Mouse (Mus musculus) kidney, embryonic 15.5 days (tissue): ENCODE data around the gene Grik3. TPM values are rescaled to one million over a fixed set of nuclear protein-coding genes. Genes with fewer than 3 reads are reported as not detected.

Experiments
- ATAC-seq: fragments of 200-750 bp; cut with Nextera tagmentation; replicated peaks from 2 replicates; pipeline ENCODE4 v1.8.0; 2017; ENCODE audit warnings: moderate TSS enrichment; ENCODE audit not compliant: low FRiP score
- H3K27ac ChIP-seq: fragments of 300-500 bp; sonication (generic); 2 replicates; pipeline ENCODE4 v1.5.1; 2015; ENCODE audit warnings: mild to moderate bottlenecking, inconsistent platforms
- H3K27me3 ChIP-seq: fragments of 300-500 bp; sonication (generic); 2 replicates; pipeline ENCODE4 v1.6.1; 2015; ENCODE audit warnings: inconsistent platforms
- H3K36me3 ChIP-seq: fragments of 300-500 bp; sonication (generic); 2 replicates; pipeline ENCODE4 v1.6.1; 2015; ENCODE audit warnings: inconsistent platforms
- H3K4me1 ChIP-seq: fragments of 300-500 bp; sonication (generic); 2 replicates; pipeline ENCODE4 v1.6.1; 2015; ENCODE audit warnings: inconsistent platforms
- H3K4me2 ChIP-seq: fragments of 300-500 bp; sonication (generic); 2 replicates; pipeline ENCODE4 v1.6.1; 2015; ENCODE audit warnings: moderate library complexity, mild to moderate bottlenecking, inconsistent platforms
- H3K4me3 ChIP-seq: fragments of 300-500 bp; sonication (generic); replicated peaks from 2 replicates; pipeline ENCODE4 v1.5.1; 2015; ENCODE audit warnings: mild to moderate bottlenecking, inconsistent platforms
- H3K9ac ChIP-seq: fragments of 300-500 bp; sonication (generic); 2 replicates; pipeline ENCODE4 v1.6.1; 2015; ENCODE audit warnings: mild to moderate bottlenecking, inconsistent platforms
- H3K9me3 ChIP-seq: fragments of 300-500 bp; sonication (generic); replicated peaks from 2 replicates; pipeline ENCODE4 v1.6.1; 2016; ENCODE audit warnings: inconsistent platforms
- WGBS: fragments of 180-500 bp; shearing (Covaris S2); methylation state at CpG from one replicate; pipeline ENCODE4 v1.1.7; 2015; ENCODE audit warnings: mixed read lengths; 5-methylcytosine and 5-hydroxymethylcytosine counted together
- polyA plus RNA-seq: library from polyadenylated mRNA; unstranded; fragments of >200 nt; fragmentation: Nextera tagmentation; extraction: Ambion mirVana; gene quantifications from 2 replicates; pipeline ENCODE4 v1.2.1, GENCODE M21; 2015

Grik3 gene
- polyA plus RNA-seq, 1 experiment from 2014 or later, result 0.05 TPM

GRCm38 (mm10) chr4:125495477-125495876, 5.0 kb downstream of the Grik3 start:
- H3K4me1 ChIP-seq, result peaks cover 16% of the 10 kb centered on the region
- WGBS, result 20% methylated on average over 8 of the region's 8 CpGs
- no peak overlapping the region for H3K4me3 ChIP-seq
- no peaks in the 10 kb centered on the region for H3K9me3 ChIP-seq
- H3K4me2 ChIP-seq, result no peak overlapping the region
- no peak overlapping the region for H3K27ac ChIP-seq
- no peaks in the 10 kb centered on the region for H3K36me3 ChIP-seq
- H3K9ac ChIP-seq, result no peak overlapping the region
- no peak for ATAC-seq
- H3K27me3 ChIP-seq, result peaks cover 93% of the 10 kb centered on the region

- Histone ChIP-seq H3K4me2 (no peak overlapping the region), H3K27me3 (peaks cover 81% of the 10 kb centered on the region), H3K9ac (no peak overlapping the region), H3K9me3 (no peaks in the 10 kb centered on the region), H3K4me3 (no peak overlapping the region), H3K27ac (no peak overlapping the region), H3K4me1 (peaks cover under 1% of the 10 kb centered on the region), H3K36me3 (no peaks in the 10 kb centered on the region)
- ATAC-seq, result no peak
- WGBS, result 0% methylated on average over 1 of the region's 1 CpGs
Measured at GRCm38 (mm10) chr4:125497001-125497400, 6.5 kb downstream of the Grik3 start.

DNA sequence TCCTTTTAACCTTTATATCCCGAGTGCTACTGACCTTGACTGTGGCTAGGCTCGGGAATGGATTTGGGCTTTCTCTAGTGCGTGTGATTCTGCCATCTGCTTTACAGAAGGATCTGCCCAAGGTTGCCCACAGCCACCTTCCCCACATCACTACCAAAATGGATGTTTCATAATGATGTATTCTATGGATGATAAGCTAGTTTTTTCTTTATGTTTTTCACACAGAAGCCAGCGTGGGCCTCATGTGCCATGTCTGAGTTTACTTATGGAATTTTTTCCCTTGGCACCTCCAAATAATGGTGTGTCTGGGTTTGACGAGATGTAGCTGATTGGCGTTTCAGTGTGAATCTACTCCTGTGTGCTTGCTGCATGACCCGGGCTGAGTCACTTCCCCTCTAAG, 7.0 kb downstream of the Grik3 start:
- H3K27me3 ChIP-seq, result peaks cover 77% of the 10 kb centered on the region
- no peak overlapping the region for H3K4me2 ChIP-seq
- 42% methylated on average over 7 of the region's 7 CpGs for WGBS
- H3K36me3 ChIP-seq, result no peaks in the 10 kb centered on the region
- no peak overlapping the region for H3K4me3 ChIP-seq
- no peaks in the 10 kb centered on the region for H3K4me1 ChIP-seq
- no peak for ATAC-seq
- no peak overlapping the region for H3K9ac ChIP-seq
- H3K27ac ChIP-seq, result no peak overlapping the region
- no peaks in the 10 kb centered on the region for H3K9me3 ChIP-seq

DNA sequence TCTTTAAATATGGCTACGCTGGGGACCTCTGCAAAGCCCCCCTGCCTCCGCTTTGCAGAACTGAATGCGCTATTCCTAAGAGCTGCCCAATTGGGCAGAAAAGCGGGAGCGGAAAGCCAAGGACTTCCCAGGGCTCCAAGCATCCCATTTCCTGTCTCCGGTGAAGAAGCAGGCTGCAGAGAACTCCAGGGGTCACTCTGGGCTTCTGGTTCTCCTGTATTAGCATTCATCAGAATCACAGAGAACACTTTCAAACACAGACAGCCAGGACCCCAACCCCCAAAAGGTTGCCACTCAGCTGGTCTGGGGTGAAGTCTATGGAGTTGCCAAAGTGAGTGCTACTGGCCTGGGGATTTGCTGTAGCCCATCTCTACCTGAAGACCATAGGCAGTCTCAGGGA, 8.4 kb downstream of the Grik3 start:
- 6% methylated on average over 6 of the region's 6 CpGs for WGBS
- H3K36me3 ChIP-seq, result no peaks in the 10 kb centered on the region
- H3K4me1 ChIP-seq, result no peaks in the 10 kb centered on the region
- no peak overlapping the region for H3K4me2 ChIP-seq
- peaks cover 63% of the 10 kb centered on the region for H3K27me3 ChIP-seq
- H3K9ac ChIP-seq, result no peak overlapping the region
- no peaks in the 10 kb centered on the region for H3K9me3 ChIP-seq
- no peak overlapping the region for H3K27ac ChIP-seq
- no peak for ATAC-seq
- H3K4me3 ChIP-seq, result no peak overlapping the region

DNA sequence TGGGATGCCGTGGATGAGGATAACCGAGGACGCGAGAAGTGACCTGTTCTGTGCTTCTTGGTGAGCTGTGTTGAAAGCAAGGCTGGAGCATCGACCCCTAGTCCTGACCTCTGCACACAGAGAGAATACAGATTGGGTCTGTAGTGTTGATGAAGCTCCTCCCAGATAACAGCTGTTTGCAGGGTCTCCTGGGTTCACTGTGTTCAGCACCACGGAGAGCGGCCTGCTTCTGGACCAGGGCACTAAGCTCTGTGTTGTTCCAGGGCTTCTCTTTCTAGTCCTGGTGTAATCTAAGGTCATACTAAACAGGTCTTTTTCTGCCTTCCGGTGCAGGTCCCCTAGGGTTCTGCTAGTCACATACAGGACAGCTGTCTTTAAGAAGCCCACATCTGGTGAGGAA, 12.4 kb downstream of the Grik3 start:
- 48% methylated on average over 8 of the region's 8 CpGs for WGBS
- no peak overlapping the region for H3K4me2 ChIP-seq
- H3K36me3 ChIP-seq, result no peaks in the 10 kb centered on the region
- H3K4me1 ChIP-seq, result no peaks in the 10 kb centered on the region
- H3K9ac ChIP-seq, result no peak overlapping the region
- H3K9me3 ChIP-seq, result no peaks in the 10 kb centered on the region
- ATAC-seq, result no peak
- no peak overlapping the region for H3K27ac ChIP-seq
- H3K27me3 ChIP-seq, result peaks cover 31% of the 10 kb centered on the region
- H3K4me3 ChIP-seq, result no peak overlapping the region

DNA sequence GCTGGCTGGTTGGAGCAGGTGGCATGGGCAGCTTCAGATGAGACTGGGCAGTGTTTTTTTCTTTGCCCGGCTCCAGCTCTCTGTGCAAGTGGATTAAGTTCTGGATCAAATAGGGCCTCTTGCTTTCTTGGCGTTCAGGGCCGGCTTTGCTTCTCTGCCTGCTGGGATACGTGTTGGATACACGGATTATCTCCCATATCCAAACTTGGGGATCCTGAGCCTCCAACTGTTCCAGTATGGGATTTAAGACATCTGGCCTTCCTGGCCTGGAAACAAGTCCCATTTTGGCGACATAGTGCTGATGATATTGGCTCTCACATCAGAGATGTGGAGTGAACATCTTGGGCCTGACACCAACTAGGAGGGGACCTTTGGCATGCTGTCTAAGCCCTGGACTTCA, 21.9 kb downstream of the Grik3 start:
- no peaks in the 10 kb centered on the region for H3K9me3 ChIP-seq
- H3K27me3 ChIP-seq, result peaks cover 40% of the 10 kb centered on the region
- ATAC-seq, result no peak
- no peaks in the 10 kb centered on the region for H3K36me3 ChIP-seq
- WGBS, result 80% methylated on average over 6 of the region's 6 CpGs
- no peak overlapping the region for H3K9ac ChIP-seq
- no peak overlapping the region for H3K4me3 ChIP-seq
- no peak overlapping the region for H3K27ac ChIP-seq
- no peak overlapping the region for H3K4me2 ChIP-seq
- no peaks in the 10 kb centered on the region for H3K4me1 ChIP-seq

DNA sequence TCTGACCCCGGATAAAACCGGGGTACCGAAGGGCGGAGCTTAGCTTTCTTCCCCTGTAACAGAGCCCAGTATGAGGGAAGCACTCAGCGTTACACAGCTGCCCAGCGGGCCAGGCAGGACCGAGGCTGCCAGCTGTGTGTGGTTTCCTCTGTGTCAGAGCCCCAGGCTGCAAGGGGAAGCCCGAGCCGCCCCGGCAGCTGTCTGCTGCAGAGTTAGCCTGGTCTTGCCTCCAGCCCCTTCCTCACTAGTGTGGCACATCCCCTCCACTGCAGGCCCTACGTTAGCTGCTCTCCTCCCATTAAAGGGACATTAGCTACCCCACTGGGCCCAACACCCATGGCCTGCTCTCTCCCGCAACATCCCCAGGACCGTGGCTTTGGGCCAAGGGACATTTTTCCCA, 25.1 kb downstream of the Grik3 start:
- H3K9me3 ChIP-seq, result no peaks in the 10 kb centered on the region
- no peak overlapping the region for H3K4me3 ChIP-seq
- no peak overlapping the region for H3K27ac ChIP-seq
- no peaks in the 10 kb centered on the region for H3K36me3 ChIP-seq
- H3K27me3 ChIP-seq, result peaks cover 24% of the 10 kb centered on the region
- no peaks in the 10 kb centered on the region for H3K4me1 ChIP-seq
- H3K9ac ChIP-seq, result no peak overlapping the region
- WGBS, result 59% methylated on average over 13 of the region's 13 CpGs
- no peak for ATAC-seq
- H3K4me2 ChIP-seq, result no peak overlapping the region

GRCm38 (mm10) chr4:125516612-125517011, 26.1 kb downstream of the Grik3 start:
- Histone ChIP-seq H3K4me1 (no peaks in the 10 kb centered on the region), H3K27me3 (peaks cover 23% of the 10 kb centered on the region), H3K9ac (no peak overlapping the region), H3K9me3 (no peaks in the 10 kb centered on the region), H3K36me3 (no peaks in the 10 kb centered on the region), H3K4me2 (no peak overlapping the region), H3K4me3 (no peak overlapping the region), H3K27ac (no peak overlapping the region)
- ATAC-seq, result no peak
- 60% methylated on average over 6 of the region's 6 CpGs for WGBS

DNA sequence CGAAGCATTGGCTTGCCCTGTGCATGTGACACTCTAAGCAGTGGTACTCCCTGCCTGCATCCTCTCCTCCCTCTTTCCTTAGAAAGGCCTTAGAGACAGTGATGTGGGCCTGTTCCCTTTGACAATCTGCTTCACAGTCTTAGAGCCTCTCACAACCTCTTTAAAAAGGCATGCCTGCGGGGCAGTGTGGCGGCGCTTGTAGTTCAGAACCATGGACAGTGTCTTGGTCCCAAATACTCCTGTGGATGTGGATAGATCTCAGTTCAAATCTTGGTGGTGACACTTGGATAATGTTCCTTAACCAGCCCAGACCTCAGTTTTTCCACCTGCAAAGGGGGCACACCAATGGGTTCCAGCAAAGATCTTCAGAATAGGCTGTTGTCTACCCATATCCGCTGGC, 28.4 kb downstream of the Grik3 start:
- WGBS, result 85% methylated on average over 5 of the region's 5 CpGs
- Histone ChIP-seq H3K27me3 (peaks cover 11% of the 10 kb centered on the region; the same call in 1 of the 2 replicates), H3K9me3 (no peaks in the 10 kb centered on the region), H3K27ac (no peak overlapping the region), H3K4me1 (no peaks in the 10 kb centered on the region), H3K36me3 (no peaks in the 10 kb centered on the region), H3K9ac (no peak overlapping the region), H3K4me3 (no peak overlapping the region), H3K4me2 (no peak overlapping the region)
- no peak for ATAC-seq

DNA sequence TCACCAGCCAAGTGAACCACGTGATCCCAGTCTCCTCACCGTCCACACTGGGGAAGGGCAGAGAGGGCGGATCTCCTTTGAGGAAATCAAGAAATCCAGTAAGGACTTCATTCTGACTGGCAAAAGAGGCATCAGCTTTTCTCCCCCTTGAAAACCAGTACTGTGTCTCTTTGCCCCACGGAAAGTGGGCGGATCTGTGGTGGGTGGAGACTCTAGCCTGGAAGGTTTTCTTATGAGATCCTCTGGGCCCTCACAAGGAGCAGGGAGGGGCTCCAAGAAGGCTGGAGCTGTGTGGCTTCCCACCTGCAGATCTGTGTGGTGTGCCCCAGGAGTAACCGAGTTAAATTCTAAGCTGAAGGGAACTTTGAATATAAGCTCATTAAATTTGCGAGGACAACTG, 32.4 kb downstream of the Grik3 start:
- no peak overlapping the region for H3K4me3 ChIP-seq
- no peaks in the 10 kb centered on the region for H3K4me1 ChIP-seq
- no peak overlapping the region for H3K27ac ChIP-seq
- H3K9me3 ChIP-seq, result no peaks in the 10 kb centered on the region
- H3K27me3 ChIP-seq, result peaks cover 5% of the 10 kb centered on the region; the same call in 1 of the 2 replicates
- no peak overlapping the region for H3K9ac ChIP-seq
- H3K4me2 ChIP-seq, result no peak overlapping the region
- no peaks in the 10 kb centered on the region for H3K36me3 ChIP-seq
- no peak for ATAC-seq
- WGBS, result 59% methylated on average over 7 of the region's 7 CpGs

DNA sequence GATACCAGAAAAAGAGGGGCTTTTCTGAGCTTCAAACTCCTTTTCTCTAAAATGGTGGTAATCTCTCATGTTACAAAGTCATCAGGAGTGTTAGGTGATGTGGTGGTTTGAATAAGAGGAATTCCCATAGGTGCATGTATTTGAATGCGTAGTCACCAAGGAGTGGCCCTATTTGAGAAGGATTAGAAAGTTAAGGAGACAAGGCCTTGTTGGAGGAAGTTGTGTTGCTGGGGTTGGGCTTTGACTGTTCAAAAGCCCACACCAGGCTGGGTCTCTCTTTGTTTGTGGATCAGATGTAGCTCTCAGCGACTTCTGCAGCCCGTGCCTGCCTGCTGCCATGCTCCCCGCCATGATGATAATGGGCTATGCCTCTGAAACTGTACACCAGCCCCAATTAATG, 34.8 kb downstream of the Grik3 start:
- H3K4me1 ChIP-seq, result no peaks in the 10 kb centered on the region
- H3K36me3 ChIP-seq, result no peaks in the 10 kb centered on the region
- 83% methylated on average over 4 of the region's 4 CpGs for WGBS
- peaks cover 5% of the 10 kb centered on the region; the same call in 1 of the 2 replicates for H3K27me3 ChIP-seq
- ATAC-seq, result no peak
- no peak overlapping the region for H3K4me2 ChIP-seq
- H3K27ac ChIP-seq, result no peak overlapping the region
- H3K4me3 ChIP-seq, result no peak overlapping the region
- no peaks in the 10 kb centered on the region for H3K9me3 ChIP-seq
- no peak overlapping the region for H3K9ac ChIP-seq

- ATAC-seq, result no peak
- Histone ChIP-seq H3K9me3 (no peaks in the 10 kb centered on the region), H3K4me2 (no peak overlapping the region), H3K4me3 (no peak overlapping the region), H3K36me3 (no peaks in the 10 kb centered on the region), H3K4me1 (no peaks in the 10 kb centered on the region), H3K9ac (no peak overlapping the region), H3K27me3 (peaks cover 5% of the 10 kb centered on the region; the same call in 1 of the 2 replicates), H3K27ac (no peak overlapping the region)
- WGBS, result 44% methylated on average over 5 of the region's 5 CpGs
Measured at GRCm38 (mm10) chr4:125526425-125526824, 35.9 kb downstream of the Grik3 start.

DNA sequence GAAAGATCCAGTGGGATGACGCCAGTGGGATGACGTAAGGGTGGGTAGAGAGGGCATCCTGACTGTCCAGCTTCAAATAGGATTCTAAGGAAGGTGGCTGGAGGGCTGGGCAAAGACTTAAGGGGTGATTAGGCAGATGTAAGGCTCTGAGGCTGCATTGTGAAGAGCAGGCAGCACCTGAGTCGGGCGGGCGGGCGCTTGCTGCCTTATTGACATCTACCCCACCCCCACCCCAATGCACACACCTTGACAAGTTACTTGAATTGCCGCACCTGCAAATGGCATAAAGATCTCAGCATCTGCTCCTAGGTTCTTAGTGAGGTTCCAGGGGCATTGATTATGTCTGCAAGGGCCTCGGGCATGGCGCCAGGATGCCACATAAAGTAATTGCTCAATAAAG, 43.5 kb downstream of the Grik3 start:
- H3K9ac ChIP-seq, result no peak overlapping the region
- no peak overlapping the region for H3K4me2 ChIP-seq
- WGBS, result 43% methylated on average over 9 of the region's 9 CpGs
- H3K27me3 ChIP-seq, result peaks cover 57% of the 10 kb centered on the region
- no peak overlapping the region for H3K27ac ChIP-seq
- no peak for ATAC-seq
- no peaks in the 10 kb centered on the region for H3K9me3 ChIP-seq
- H3K4me1 ChIP-seq, result 0 out of 2 replicates have a peak, but pooled peaks cover 3% of the 10 kb centered on the region
- H3K36me3 ChIP-seq, result no peaks in the 10 kb centered on the region
- no peak overlapping the region for H3K4me3 ChIP-seq
